Mouse (Mus musculus) liver, embryonic 16.5 days (tissue): ENCODE data around the gene 4930572O03Rik. TPM values are rescaled to one million over a fixed set of nuclear protein-coding genes. Genes with fewer than 3 reads are reported as not detected.
"Not testable (repeated sequence)": the region's sequence is repeated elsewhere in the genome, so short reads cannot be mapped to it uniquely, and the experiment has no call there.

ENCODE experiments used
- ATAC-seq: fragments of 200-750 bp; cut with Nextera tagmentation; 2 replicates; pipeline ENCODE4 v1.8.0; 2017; ENCODE audit warnings: low read depth, mild to moderate bottlenecking, moderate number of reproducible peaks, moderate library complexity
- H3K27ac ChIP-seq: fragments of 300-500 bp; sonication (generic); 2 replicates; pipeline ENCODE4 v1.5.1; 2014; ENCODE audit warnings: mild to moderate bottlenecking, low read length
- H3K27me3 ChIP-seq: fragments of 300-500 bp; sonication (generic); 2 replicates; pipeline ENCODE4 v1.6.1; 2014; ENCODE audit warnings: low read depth, low read length, mixed read lengths; ENCODE audit not compliant: control insufficient read depth, insufficient read depth
- H3K36me3 ChIP-seq: fragments of 300-500 bp; sonication (generic); 2 replicates; pipeline ENCODE4 v1.6.1; 2014; ENCODE audit warnings: mild to moderate bottlenecking; ENCODE audit not compliant: control insufficient read depth, insufficient read depth
- H3K4me1 ChIP-seq: fragments of 300-500 bp; sonication (generic); 2 replicates; pipeline ENCODE4 v1.6.1; 2014; ENCODE audit warnings: low read depth, low read length, mixed read lengths; ENCODE audit not compliant: control insufficient read depth
- H3K4me2 ChIP-seq: fragments of 300-500 bp; sonication (generic); 2 replicates; pipeline ENCODE4 v1.6.1; 2014; ENCODE audit warnings: low read depth, low read length, mixed read lengths
- H3K4me3 ChIP-seq: fragments of 300-500 bp; sonication (generic); 2 replicates; pipeline ENCODE4 v1.5.1; 2014; ENCODE audit warnings: low read depth, mild to moderate bottlenecking, low read length
- H3K9ac ChIP-seq: fragments of 300-500 bp; sonication (generic); 2 replicates; pipeline ENCODE4 v1.6.1; 2014; ENCODE audit warnings: low read depth, low read length
- H3K9me3 ChIP-seq: fragments of 300-500 bp; sonication (generic); replicated peaks from 2 replicates; pipeline ENCODE4 v1.6.1; 2016; ENCODE audit warnings: low read length; ENCODE audit not compliant: control insufficient read depth
- WGBS: fragments of 180-500 bp; shearing (Covaris S2); extraction: QIAGEN DNeasy Blood & Tissue Kit; methylation state at CpG from one replicate; pipeline ENCODE4 v1.1.7; 2014; ENCODE audit not compliant: insufficient replicate concordance; 5-methylcytosine and 5-hydroxymethylcytosine counted together
- polyA plus RNA-seq: library from polyadenylated mRNA; unstranded; fragments of >200 nt; fragmentation: Nextera tagmentation; extraction: Ambion mirVana; gene quantifications from 2 replicates; pipeline ENCODE4 v1.2.1, GENCODE M21; 2015

The 4930572O03Rik gene
- polyA plus RNA-seq, 1 experiment from 2014 or later, result not detected

DNA sequence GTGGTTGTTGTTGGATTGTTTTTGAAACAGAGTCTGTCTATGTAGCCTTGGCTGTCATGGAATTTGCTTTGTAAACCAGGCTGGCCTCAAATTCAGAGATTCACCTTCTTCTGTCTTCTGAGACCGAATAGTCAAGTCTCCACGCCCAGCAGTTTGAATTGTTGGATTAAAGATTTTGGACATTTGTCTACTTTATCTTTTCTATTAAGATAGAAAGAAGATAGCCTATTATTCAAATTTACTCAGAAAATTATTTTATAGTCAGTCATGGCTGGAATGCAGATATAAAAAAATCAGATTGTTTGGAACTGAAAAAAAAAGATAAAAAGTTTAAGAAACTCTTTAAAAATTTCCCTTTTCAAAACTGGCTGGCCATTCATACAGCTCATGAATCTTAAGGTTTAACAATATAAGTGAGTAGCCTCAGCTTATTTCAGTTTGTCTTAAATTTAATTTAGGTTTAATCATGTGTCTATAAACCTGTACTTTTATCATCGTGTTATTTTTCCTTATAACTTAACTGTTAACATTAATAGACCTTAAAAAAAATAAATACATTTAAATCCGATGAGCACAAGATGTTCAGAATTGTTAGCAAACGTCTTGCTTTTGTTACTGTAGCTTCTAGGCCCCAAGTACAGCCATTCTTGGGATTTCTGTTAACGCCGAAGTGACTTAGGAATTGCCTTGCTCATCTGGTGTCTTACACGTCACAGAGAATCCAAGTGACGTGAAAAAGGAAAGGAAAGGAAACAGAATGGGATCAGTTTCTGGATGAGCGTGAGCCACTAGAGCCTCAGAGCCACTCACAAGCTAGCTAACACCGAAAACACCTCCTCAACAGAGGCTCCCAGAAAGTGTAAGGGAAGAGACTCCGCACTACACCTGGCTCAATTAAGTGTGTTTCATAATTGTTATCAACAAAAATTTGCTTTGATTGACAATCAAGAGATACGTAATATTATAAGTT lies 23.4 kb upstream of the 4930572O03Rik start:
- not testable (repeated sequence) for H3K27me3 ChIP-seq, H3K4me1 ChIP-seq, H3K9me3 ChIP-seq, H3K27ac ChIP-seq, H3K36me3 ChIP-seq, H3K4me2 ChIP-seq, H3K9ac ChIP-seq, H3K4me3 ChIP-seq
- ATAC-seq, result peak; percentile 37; the same call in 1 of the 2 replicates
- WGBS, result 51% methylated on average over 13 of the region's 13 CpGs

DNA sequence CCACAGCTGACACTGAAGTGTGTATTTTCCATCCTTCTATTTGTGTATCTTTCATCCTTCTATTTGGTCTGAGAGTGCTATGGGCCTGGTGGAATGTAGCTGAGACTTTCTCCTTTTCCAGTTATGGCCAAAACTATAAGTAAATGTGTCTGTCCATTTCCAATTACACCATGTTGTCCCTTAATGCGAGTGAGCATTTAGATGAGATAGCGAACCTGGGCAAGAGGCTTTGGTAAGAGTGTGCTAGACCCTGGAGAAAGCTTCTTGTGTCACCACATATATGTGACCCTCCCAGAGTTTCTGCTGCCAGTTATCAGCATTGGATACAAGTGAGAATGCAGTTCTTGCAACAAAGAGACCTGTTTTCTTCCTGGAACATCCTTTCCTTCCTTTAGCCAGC lies 22.0 kb upstream of the 4930572O03Rik start:
- WGBS, result 46% methylated on average over 2 of the region's 2 CpGs
- H3K4me3 ChIP-seq, H3K9me3 ChIP-seq, H3K4me2 ChIP-seq, H3K36me3 ChIP-seq, H3K9ac ChIP-seq, ATAC-seq, H3K27me3 ChIP-seq, H3K4me1 ChIP-seq, H3K27ac ChIP-seq: not testable (repeated sequence)

DNA sequence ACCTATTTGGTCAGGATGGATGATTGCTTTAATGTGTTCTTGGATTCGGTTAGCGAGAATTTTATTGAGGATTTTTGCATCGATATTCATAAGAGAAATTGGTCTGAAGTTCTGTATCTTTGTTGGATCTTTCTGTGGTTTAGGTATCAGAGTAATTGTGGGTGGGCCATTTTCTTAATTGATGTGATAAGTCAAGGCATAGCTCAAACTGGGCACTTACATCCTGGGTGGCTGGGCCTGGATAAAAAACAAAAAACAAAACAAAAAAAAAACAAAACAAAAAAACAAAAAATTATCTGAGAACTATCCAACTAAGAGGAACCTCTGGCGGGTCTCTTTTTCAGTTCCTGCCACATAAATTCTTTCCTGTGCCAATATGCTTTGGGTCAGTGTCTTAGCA lies 20.9 kb upstream of the 4930572O03Rik start:
- not testable (repeated sequence) for H3K4me3 ChIP-seq, H3K36me3 ChIP-seq, H3K27ac ChIP-seq, H3K27me3 ChIP-seq, H3K9me3 ChIP-seq, H3K4me1 ChIP-seq, ATAC-seq, H3K4me2 ChIP-seq, H3K9ac ChIP-seq
- 67% methylated on average over 2 of the region's 4 CpGs for WGBS

DNA sequence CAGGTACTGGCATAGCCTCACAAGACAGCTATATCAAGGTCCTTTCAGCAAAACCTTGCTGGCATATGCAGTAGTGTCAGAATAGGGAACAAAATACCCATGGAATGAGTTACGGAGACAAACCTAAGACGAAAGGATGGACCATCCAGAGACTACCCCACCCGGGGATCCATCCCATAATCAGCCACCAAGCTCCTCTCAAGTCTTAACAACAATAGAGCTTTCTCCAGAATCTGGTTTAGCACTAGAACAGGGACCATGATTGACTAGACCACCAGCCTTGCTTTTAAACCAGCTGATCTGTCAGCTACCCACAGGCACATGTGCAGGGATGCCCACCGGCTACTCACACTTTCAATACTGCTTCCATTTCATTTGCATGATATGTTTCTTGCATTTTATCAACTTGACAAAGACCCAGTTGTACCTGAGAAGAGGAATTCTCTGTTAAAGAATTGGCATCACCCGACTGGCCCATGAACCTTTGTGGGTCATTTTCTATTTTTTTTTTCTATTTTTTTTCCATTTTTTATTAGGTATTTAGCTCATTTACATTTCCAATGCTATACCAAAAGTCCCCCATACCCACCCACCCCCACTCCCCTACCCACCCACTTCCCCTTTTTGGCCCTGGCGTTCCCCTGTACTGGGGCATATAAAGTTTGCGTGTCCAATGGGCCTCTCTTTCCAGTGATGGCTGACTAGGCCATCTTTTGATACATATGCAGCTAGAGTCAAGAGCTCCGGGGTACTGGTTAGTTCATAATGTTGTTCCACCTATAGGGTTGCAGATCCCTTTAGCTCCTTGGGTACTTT lies 17.8 kb upstream of the 4930572O03Rik start:
- H3K36me3 ChIP-seq, H3K27ac ChIP-seq, H3K4me2 ChIP-seq, H3K27me3 ChIP-seq, H3K9me3 ChIP-seq, H3K4me1 ChIP-seq, H3K9ac ChIP-seq, H3K4me3 ChIP-seq: not testable (repeated sequence)
- 0 out of 2 replicates have a peak, but pooled peaks have one; percentile 9 for ATAC-seq
- 64% methylated on average over 5 of the region's 8 CpGs for WGBS

DNA sequence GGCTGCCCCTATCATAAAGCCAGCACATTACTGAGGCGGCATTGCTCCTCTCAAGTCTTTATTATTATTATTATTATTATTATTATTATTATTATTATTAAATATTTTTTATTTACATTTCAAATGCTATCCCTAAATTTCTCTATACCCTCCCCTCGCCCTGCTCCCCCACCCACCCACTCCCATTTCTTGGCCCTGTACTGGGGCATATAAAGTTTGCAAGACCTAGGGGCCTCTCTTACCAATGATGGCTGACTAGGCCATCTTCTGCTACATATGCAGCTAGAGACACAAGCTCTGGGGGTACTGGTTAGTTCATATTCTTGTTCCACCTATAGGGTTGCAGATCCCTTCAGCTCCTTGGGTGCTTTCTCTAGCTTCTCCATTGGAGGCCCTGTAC lies 17.1 kb upstream of the 4930572O03Rik start:
- not testable (repeated sequence) for H3K27me3 ChIP-seq, H3K9ac ChIP-seq, H3K4me3 ChIP-seq, H3K4me1 ChIP-seq, H3K9me3 ChIP-seq, H3K36me3 ChIP-seq, ATAC-seq, H3K27ac ChIP-seq, H3K4me2 ChIP-seq
- WGBS, result 48% methylated on average over 2 of the region's 2 CpGs

DNA sequence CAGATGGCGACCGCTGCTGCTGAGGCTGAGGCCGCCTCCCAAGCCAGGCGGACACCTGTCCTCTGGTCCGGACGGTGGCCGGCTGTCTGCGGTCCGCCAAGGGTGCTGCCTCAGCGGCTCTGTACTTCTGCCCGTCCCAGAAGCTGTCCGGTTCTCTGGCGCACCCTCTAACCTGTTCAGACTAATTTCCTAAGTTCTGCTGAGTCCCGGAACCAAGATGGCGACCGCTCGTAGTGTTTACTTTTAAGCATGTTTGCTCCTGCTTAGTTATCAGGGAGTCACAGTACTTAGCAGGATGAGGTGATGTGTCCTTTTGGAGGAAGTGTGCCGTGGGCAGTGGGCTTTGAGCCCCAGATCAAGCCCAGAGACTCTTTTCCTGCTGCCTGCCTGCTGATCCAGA lies 13.9 kb upstream of the 4930572O03Rik start:
- not testable (repeated sequence) for H3K4me1 ChIP-seq, H3K27ac ChIP-seq, H3K27me3 ChIP-seq, ATAC-seq, H3K9ac ChIP-seq, H3K9me3 ChIP-seq, H3K36me3 ChIP-seq, H3K4me3 ChIP-seq, H3K4me2 ChIP-seq
- WGBS, result 71% methylated on average over 7 of the region's 18 CpGs

DNA sequence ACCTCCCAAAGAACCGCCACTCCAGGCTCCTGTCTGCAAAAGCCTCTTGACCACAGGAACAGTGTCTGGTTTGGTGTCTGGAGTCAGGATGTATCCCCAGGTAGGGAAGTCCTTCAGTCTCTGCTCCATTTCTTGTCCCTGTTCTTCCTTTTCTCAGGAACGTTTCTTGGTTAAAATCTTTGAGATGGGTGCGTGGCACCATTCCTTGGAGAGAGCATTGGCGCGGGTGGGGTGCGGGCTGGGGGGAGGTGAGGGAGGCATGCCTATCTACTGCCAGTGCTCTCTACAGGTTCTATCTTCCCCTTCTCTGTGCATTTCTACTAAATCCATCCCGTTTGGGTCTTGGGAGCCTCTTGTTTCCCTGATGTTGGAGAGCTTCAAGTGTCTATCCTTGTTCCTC lies 7.0 kb upstream of the 4930572O03Rik start:
- not testable (repeated sequence) for H3K27ac ChIP-seq, H3K4me2 ChIP-seq, H3K27me3 ChIP-seq, H3K4me1 ChIP-seq, H3K4me3 ChIP-seq, H3K9me3 ChIP-seq, H3K9ac ChIP-seq, ATAC-seq, H3K36me3 ChIP-seq
- 57% methylated on average over 7 of the region's 7 CpGs for WGBS

DNA sequence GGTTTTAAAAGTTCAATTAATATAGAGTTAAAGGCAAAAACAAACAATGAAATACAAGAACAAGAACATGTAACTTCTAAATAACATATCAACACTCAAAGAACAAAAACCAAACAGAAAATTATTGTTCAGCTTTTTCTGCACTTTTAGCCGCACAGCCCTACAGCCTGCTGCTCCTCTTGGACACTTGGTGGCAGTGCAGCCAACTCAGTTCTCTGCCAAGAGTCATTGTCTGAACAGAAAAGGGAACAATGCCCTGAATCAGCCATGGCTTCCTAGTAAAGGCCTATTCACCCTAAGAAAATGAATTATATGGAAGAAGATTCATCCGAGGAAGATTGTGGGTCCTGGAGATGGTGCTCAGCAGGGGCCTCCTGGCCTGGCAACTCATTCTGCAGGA lies 4.5 kb downstream of the 4930572O03Rik start:
- ATAC-seq, H3K4me1 ChIP-seq, H3K9ac ChIP-seq, H3K27ac ChIP-seq, H3K27me3 ChIP-seq, H3K36me3 ChIP-seq, H3K4me2 ChIP-seq, H3K4me3 ChIP-seq, H3K9me3 ChIP-seq: not testable (repeated sequence)
- 43% methylated on average over 2 of the region's 2 CpGs for WGBS

DNA sequence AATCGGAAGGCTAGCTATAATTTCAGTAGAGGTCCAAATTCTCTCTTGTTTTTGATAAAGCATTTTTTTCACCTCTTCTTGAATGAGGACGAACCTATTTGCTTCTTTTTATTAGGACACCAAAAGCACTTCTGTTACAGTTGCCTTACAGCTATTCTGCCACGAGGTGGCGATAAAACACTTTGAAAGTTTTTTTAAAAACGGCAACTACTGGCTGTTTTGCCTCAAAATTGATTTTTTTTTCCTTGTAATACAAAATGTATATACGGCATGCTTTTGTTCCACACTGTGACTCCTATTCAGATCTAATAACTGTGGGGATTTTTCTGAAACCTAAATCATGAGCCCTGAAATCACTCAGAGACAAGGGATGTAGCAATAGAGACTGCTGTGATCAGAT lies 11.2 kb downstream of the 4930572O03Rik start:
- not testable (repeated sequence) for H3K4me2 ChIP-seq, H3K9me3 ChIP-seq, ATAC-seq, H3K36me3 ChIP-seq, H3K9ac ChIP-seq, H3K4me3 ChIP-seq, H3K4me1 ChIP-seq, H3K27ac ChIP-seq, H3K27me3 ChIP-seq
- 21% methylated on average over 6 of the region's 6 CpGs for WGBS
